Mouse (Mus musculus) stomach, embryonic 16.5 days (tissue): ENCODE results near the gene Bcl2l12. TPM values are rescaled to one million over a fixed set of nuclear protein-coding genes. Genes with fewer than 3 reads are reported as not detected.

Experiments used
- ATAC-seq: fragments of 200-750 bp; cut with Nextera tagmentation; 2 replicates; pipeline ENCODE4 v1.8.0; 2017; ENCODE audit warnings: moderate number of reproducible peaks, moderate TSS enrichment; ENCODE audit not compliant: insufficient read depth, low FRiP score
- H3K27ac ChIP-seq: fragments of 300-500 bp; sonication (generic); 2 replicates; pipeline ENCODE4 v1.5.1; 2014; ENCODE audit warnings: low read length
- H3K27me3 ChIP-seq: fragments of 300-500 bp; sonication (generic); 2 replicates; pipeline ENCODE4 v1.6.1; 2014; ENCODE audit warnings: low read length, control low read depth, mixed read lengths; ENCODE audit not compliant: control insufficient read depth, insufficient read depth
- H3K36me3 ChIP-seq: fragments of 300-500 bp; sonication (generic); 2 replicates; pipeline ENCODE4 v1.6.1; 2014; ENCODE audit warnings: low read length; ENCODE audit not compliant: control insufficient read depth, insufficient read depth
- H3K4me1 ChIP-seq: fragments of 300-500 bp; sonication (generic); 2 replicates; pipeline ENCODE4 v1.6.1; 2014; ENCODE audit warnings: low read length, control low read depth, mixed read lengths; ENCODE audit not compliant: control insufficient read depth, insufficient read depth
- H3K4me2 ChIP-seq: fragments of 300-500 bp; sonication (generic); 2 replicates; pipeline ENCODE4 v1.6.1; 2014; ENCODE audit warnings: low read depth, low read length, mixed read lengths
- H3K4me3 ChIP-seq: fragments of 300-500 bp; sonication (generic); replicated peaks from 2 replicates; pipeline ENCODE4 v1.5.1; 2014; ENCODE audit warnings: mild to moderate bottlenecking, low read length
- H3K9ac ChIP-seq: fragments of 300-500 bp; sonication (generic); 2 replicates; pipeline ENCODE4 v1.6.1; 2014; ENCODE audit warnings: low read length
- H3K9me3 ChIP-seq: fragments of 300-500 bp; sonication (generic); replicated peaks from 2 replicates; pipeline ENCODE4 v1.6.1; 2016; ENCODE audit warnings: low read length, control low read depth; ENCODE audit not compliant: control insufficient read depth
- WGBS: fragments of 180-500 bp; shearing (Covaris S2); extraction: QIAGEN DNeasy Blood & Tissue Kit; methylation state at CpG from one replicate; pipeline ENCODE4 v1.1.7; 2014; 5-methylcytosine and 5-hydroxymethylcytosine counted together
- polyA plus RNA-seq: library from polyadenylated mRNA; unstranded; fragments of >200 nt; fragmentation: Nextera tagmentation; extraction: Ambion mirVana; gene quantifications from 2 replicates; pipeline ENCODE4 v1.2.1, GENCODE M21; 2015

Gene Bcl2l12
- polyA plus RNA-seq, 1 experiment from 2014 or later = 45.8 TPM

DNA sequence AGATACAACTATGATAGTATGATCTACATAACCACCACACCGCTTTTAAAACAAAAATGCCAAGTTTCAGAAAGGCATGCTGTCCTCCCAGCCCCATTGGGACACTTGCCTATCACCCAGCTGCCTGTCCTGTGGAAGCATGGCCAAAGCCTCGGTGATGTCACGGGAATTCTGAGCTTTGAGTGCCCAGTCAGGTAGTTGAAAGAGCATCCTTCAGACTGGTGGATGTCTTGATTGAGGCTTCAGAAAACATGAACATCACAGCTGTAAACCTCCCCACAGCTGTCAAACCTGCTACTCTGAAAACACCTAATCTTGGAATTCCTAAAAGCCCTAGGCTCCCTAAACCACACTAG, 15.6 kb upstream of the Bcl2l12 start:
- peaks cover 9% of the 10 kb centered on the region for H3K4me1 ChIP-seq
- H3K9me3 ChIP-seq = no peaks in the 10 kb centered on the region
- H3K9ac ChIP-seq = no peak overlapping the region
- H3K4me2 ChIP-seq = no peak overlapping the region
- H3K36me3 ChIP-seq = peaks cover 19% of the 10 kb centered on the region; the same call in 1 of the 2 replicates
- no peak overlapping the region for H3K4me3 ChIP-seq
- ATAC-seq = no peak
- H3K27me3 ChIP-seq = no peaks in the 10 kb centered on the region
- no peak overlapping the region for H3K27ac ChIP-seq
- 90% methylated on average over 3 of the region's 3 CpGs for WGBS

DNA sequence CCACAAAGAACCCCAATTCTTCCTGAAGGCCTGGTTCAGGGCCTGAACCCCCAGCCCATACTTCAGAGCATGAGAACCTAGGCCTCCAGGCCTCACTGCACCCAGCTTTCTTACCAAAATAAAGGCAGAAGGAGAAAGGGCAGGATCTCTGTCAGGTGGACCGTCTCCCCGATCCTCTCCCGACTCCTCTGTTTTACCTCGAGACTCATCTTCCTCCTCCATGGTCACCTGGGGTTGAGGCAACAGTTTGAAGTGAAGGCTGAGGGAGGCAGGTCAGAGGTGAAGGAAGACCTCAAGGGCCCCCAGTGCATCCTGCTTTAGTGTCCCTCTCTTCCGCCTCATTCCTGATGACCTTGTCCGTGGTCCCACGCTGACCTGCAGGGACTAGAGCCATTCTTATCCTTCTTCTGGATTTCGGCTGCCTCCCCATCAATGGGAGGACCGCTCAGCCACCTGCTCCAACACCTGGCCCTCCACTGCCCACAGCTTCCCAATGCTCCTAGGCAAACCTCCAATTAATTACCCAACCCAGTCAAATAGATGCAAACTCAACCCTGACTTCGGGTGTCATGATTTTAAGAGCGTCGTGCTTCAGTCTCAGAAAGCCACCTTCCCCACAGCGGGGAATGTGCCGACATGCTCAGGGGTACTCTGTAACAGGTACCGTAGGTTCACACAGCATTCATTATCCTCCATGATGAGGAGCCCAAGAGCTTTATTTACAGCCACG, 15.0 kb upstream of the Bcl2l12 start:
- Histone ChIP-seq H3K4me3 (no peak overlapping the region), H3K27me3 (no peaks in the 10 kb centered on the region), H3K4me1 (peaks cover 6% of the 10 kb centered on the region), H3K27ac (no peak overlapping the region), H3K9ac (0 out of 2 replicates have a peak overlapping the region, but pooled peaks have one; percentile 29), H3K36me3 (peaks cover 19% of the 10 kb centered on the region; the same call in 1 of the 2 replicates), H3K9me3 (no peaks in the 10 kb centered on the region), H3K4me2 (no peak overlapping the region)
- no peak for ATAC-seq
- 95% methylated on average over 16 of the region's 16 CpGs for WGBS

DNA sequence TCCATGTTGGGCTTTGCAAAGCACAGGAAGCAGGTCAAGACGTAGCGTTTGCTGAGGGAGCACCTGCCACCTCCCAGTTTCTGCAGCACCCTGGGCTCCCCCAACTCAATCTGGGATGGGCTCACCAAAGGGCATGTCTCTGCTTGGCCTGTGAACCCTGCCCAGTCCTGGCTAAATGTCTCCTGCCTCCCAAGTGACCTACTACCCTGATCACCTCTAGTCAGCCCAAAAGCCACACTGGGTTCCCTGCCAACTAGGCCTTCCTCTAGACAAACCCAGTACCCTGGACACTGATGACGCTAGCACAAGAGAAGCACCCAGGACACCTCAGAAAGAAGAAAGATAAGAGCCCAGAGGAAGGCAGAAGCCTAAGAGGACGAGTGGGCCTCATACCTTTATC, 14.3 kb upstream of the Bcl2l12 start:
- H3K4me3 ChIP-seq = no peak overlapping the region
- peaks cover 26% of the 10 kb centered on the region for H3K36me3 ChIP-seq
- H3K27ac ChIP-seq = no peak overlapping the region
- H3K4me1 ChIP-seq = peaks cover 6% of the 10 kb centered on the region
- H3K9me3 ChIP-seq = no peaks in the 10 kb centered on the region
- no peaks in the 10 kb centered on the region for H3K27me3 ChIP-seq
- ATAC-seq = no peak
- no peak overlapping the region for H3K9ac ChIP-seq
- no peak overlapping the region for H3K4me2 ChIP-seq
- WGBS = 82% methylated on average over 4 of the region's 4 CpGs

DNA sequence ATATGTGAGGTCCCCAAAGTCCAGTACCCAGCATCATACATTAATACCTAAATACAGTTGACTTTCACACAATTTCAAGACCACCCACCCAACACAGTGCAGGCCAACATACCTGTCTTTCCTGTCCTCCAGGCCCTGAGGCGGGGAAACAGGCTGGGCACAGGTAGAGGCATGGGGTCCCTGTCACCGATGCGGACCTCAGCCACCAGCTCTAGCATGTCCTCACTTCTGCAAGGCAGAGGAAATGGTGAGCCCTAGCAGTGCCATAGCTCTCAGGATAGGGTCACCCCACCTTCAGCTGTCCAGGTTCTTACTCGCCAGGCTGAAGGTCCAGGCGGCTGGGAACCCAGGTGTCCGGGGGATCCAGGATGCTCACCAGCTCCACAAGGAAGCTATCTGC, 13.5 kb upstream of the Bcl2l12 start:
- no peak for ATAC-seq
- no peak overlapping the region for H3K4me2 ChIP-seq
- H3K9me3 ChIP-seq = no peaks in the 10 kb centered on the region
- peaks cover 34% of the 10 kb centered on the region for H3K36me3 ChIP-seq
- peaks cover 6% of the 10 kb centered on the region for H3K4me1 ChIP-seq
- WGBS = over 99% methylated on average over 6 of the region's 6 CpGs
- H3K9ac ChIP-seq = no peak overlapping the region
- no peak overlapping the region for H3K4me3 ChIP-seq
- H3K27me3 ChIP-seq = no peaks in the 10 kb centered on the region
- no peak overlapping the region for H3K27ac ChIP-seq

DNA sequence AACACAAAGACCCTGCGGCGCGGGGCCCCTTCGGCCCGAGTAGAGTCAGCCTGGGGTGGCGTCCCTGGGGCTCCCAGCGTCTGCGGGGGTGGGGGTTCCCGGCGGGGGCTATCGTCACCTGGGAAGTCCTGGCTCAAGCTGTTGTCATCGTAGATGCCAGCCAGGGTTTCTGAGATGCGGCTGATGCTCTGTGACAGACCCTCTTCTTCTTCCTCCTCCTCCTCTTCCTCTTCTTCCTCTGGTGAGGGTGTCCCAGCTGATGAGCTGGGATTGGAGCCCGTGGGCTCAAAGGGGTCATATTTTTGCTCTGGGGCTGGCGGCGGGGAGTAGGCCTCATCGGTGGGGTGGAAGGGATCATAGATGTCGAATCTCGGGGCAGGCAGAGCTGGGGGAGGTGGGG, 9.9 kb upstream of the Bcl2l12 start:
- no peaks in the 10 kb centered on the region for H3K4me1 ChIP-seq
- H3K9me3 ChIP-seq = no peaks in the 10 kb centered on the region
- H3K9ac ChIP-seq = no peak overlapping the region
- H3K4me3 ChIP-seq = no peak overlapping the region
- ATAC-seq = no peak
- WGBS = 94% methylated on average over 19 of the region's 19 CpGs
- H3K4me2 ChIP-seq = no peak overlapping the region
- H3K27ac ChIP-seq = no peak overlapping the region
- H3K27me3 ChIP-seq = no peaks in the 10 kb centered on the region
- peaks cover 48% of the 10 kb centered on the region for H3K36me3 ChIP-seq

DNA sequence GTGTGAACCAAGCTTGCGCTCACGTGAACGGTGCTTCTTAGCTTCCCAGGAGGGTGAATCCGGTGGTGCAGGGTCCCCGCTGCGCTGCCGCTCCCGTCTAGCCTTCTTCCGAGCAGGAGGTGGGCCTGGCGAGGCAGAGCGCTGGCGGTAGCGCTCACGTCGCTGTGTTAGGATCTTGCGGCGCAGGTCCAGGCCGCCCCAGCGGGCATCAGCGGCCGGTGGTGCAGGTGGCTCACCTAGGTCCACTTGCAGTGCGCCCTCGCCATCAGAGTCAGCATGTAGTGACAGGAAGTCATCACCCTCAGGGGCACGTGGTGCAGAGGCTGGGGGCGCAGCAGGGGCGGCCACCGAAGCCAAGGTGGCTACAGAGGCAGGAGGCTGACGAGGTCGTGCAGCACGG, 9.3 kb upstream of the Bcl2l12 start:
- H3K9ac ChIP-seq = no peak overlapping the region
- whole genome bisulfite sequencing = 93% methylated on average over 30 of the region's 30 CpGs
- no peak overlapping the region for H3K4me3 ChIP-seq
- H3K4me1 ChIP-seq = no peaks in the 10 kb centered on the region
- H3K9me3 ChIP-seq = no peaks in the 10 kb centered on the region
- no peak overlapping the region for H3K4me2 ChIP-seq
- H3K27ac ChIP-seq = no peak overlapping the region
- ATAC-seq = no peak
- H3K36me3 ChIP-seq = peaks cover 54% of the 10 kb centered on the region
- H3K27me3 ChIP-seq = no peaks in the 10 kb centered on the region

DNA sequence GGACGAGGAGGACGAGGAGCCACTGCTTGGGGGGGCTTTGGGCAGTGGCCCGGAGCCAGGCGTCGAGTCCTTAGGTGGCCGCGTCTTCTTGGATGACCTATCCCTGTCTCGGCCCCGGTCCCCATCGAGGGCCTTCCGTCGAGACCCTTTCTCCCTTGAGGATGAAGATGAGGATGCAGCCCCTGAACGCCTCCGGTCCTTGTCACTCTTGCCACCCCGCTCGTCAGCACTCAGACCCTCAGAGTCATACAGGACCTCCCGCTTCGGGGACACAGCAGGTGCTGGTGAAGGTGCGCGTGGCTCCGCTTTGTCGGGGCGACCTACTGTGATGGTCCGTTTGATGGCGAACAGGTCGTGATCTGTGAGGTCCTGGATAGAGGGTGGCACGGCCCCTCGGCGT, 8.6 kb upstream of the Bcl2l12 start:
- 95% methylated on average over 29 of the region's 29 CpGs for WGBS

DNA sequence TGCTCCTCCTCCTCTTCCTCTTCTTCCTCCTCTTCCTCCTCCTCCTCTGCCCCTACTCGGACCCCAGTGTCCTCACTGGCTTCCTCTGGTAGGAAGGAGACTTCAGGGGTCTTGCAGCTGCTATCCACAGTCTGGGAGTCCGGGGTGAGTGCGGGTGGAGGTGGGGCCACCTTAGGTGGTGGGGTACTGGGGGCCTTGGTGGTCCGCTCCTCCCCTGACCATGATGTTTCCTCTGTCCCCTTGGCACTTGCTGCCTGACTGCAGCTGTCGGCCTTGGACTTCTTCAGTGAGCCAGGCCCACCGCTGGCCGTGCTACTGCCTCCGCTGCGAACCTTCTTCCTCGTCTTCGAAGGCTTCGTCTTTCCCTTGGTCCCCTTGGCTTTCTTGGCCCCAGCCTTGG, 8.0 kb upstream of the Bcl2l12 start:
- no peak overlapping the region for H3K9ac ChIP-seq
- WGBS = 94% methylated on average over 11 of the region's 12 CpGs
- peaks cover 1% of the 10 kb centered on the region; the same call in 1 of the 2 replicates for H3K4me1 ChIP-seq
- H3K9me3 ChIP-seq = no peaks in the 10 kb centered on the region
- ATAC-seq = no peak
- no peak overlapping the region for H3K4me2 ChIP-seq
- no peaks in the 10 kb centered on the region for H3K27me3 ChIP-seq
- H3K4me3 ChIP-seq = no peak overlapping the region
- peaks cover 58% of the 10 kb centered on the region for H3K36me3 ChIP-seq
- no peak overlapping the region for H3K27ac ChIP-seq

More for the DNA sequence above, 8.6 kb upstream of the Bcl2l12 start:
- no peaks in the 10 kb centered on the region for H3K27me3 ChIP-seq
- H3K4me1 ChIP-seq = no peaks in the 10 kb centered on the region
- peaks cover 58% of the 10 kb centered on the region for H3K36me3 ChIP-seq
- no peak overlapping the region for H3K27ac ChIP-seq
- H3K9ac ChIP-seq = no peak overlapping the region
- no peak for ATAC-seq
- H3K4me3 ChIP-seq = no peak overlapping the region
- no peaks in the 10 kb centered on the region for H3K9me3 ChIP-seq
- H3K4me2 ChIP-seq = no peak overlapping the region

DNA sequence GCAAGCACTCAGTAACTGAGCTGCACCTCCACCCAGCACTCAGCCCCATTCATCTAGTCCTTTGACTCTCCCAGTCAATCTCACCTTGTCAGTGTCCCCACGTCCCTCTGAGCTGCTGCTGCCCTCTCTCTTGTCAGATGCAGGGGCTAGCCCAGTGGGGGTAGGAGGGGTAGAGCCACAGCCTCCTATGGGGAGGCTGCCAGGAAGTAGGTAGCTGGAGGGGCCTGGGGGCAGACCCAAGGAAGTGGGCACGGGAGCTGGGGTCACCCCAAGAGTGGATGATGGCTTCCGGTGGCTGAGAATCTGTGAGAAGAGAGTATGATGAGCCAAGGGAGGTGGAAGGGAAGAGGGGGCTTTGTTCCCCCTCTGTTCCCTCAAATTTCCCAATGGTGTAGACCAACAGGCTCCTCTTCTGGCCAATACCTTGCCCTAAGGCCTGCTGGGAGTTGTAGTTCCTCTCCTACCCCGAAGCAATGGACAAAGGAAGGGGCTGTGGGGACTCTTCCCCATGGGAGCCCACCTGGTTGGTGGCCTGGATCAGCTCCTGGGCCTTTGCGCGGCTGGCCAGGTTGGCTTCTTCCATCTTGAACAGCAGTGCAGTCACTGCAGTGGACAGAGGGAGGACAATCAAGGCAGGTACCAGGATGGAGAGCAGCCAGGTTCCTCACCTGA, 6.9 kb upstream of the Bcl2l12 start:
- H3K4me2 ChIP-seq = no peak overlapping the region
- no peaks in the 10 kb centered on the region for H3K27me3 ChIP-seq
- no peak overlapping the region; the same call in 1 of the 2 replicates for H3K9ac ChIP-seq
- ATAC-seq = no peak
- no peaks in the 10 kb centered on the region for H3K9me3 ChIP-seq
- no peak overlapping the region for H3K27ac ChIP-seq
- WGBS = 86% methylated on average over 6 of the region's 6 CpGs
- H3K36me3 ChIP-seq = peaks cover 64% of the 10 kb centered on the region
- no peak overlapping the region for H3K4me3 ChIP-seq
- peaks cover 5% of the 10 kb centered on the region; the same call in 1 of the 2 replicates for H3K4me1 ChIP-seq
